Mouse (Mus musculus) liver, embryonic 14.5 days (tissue): Measurements from ENCODE around the gene Hist2h2aa1. TPM values are rescaled to one million over a fixed set of nuclear protein-coding genes. Genes with fewer than 3 reads are reported as not detected.
A peak's percentile ranks its signal among the peaks of the same experiment; 100 is the strongest.

Experiments used
- ATAC-seq: fragments of 200-750 bp; cut with Nextera tagmentation; 2 replicates; pipeline ENCODE4 v1.8.0; 2017; ENCODE audit warnings: moderate number of reproducible peaks, mild to moderate bottlenecking, moderate library complexity; ENCODE audit not compliant: insufficient read depth
- DNase-seq, 3 experiments: peaks; one replicate each; pipeline ENCODE4 v3.0.0-alpha.2; 2012 to 2013; ENCODE audit warnings: low read depth in 3 of 3, low spot score in 3 of 3
- H3K27ac ChIP-seq: fragments of 300-500 bp; sonication (generic); 2 replicates; pipeline ENCODE4 v1.5.1; 2014; ENCODE audit warnings: moderate library complexity, mild to moderate bottlenecking, control low read depth, inconsistent platforms
- H3K27me3 ChIP-seq: fragments of 300-500 bp; sonication (generic); 2 replicates; pipeline ENCODE4 v1.6.1; 2014; ENCODE audit warnings: mild to moderate bottlenecking, low read length, moderate library complexity; ENCODE audit not compliant: control insufficient read depth, insufficient read depth
- H3K36me3 ChIP-seq: fragments of 300-500 bp; sonication (generic); replicated peaks from 2 replicates; pipeline ENCODE4 v1.6.1; 2014; ENCODE audit warnings: low read depth; ENCODE audit not compliant: control insufficient read depth, insufficient read depth
- H3K4me1 ChIP-seq, 2 experiments: fragments of 200-500 bp in 1 of 2; fragments of 300-500 bp in 1 of 2; sonication (generic) in 1 of 2; replicated peaks; 2 replicates each; pipeline ENCODE4 v1.6.1; 2012 to 2014; ENCODE audit warnings: antibody characterized with exemption in 1 of 2, inconsistent platforms in 1 of 2, low read length in 1 of 2; ENCODE audit not compliant: control insufficient read depth in 2 of 2, insufficient read depth in 2 of 2
- H3K4me2 ChIP-seq: fragments of 300-500 bp; sonication (generic); 2 replicates; pipeline ENCODE4 v1.6.1; 2014; ENCODE audit warnings: low read depth, mild to moderate bottlenecking, control low read depth, moderate library complexity
- H3K4me3 ChIP-seq, 2 experiments: fragments of 200-500 bp in 1 of 2; fragments of 300-500 bp in 1 of 2; sonication (generic) in 1 of 2; 2 replicates each; pipeline ENCODE4 v1.5.1; 2012 to 2014; ENCODE audit warnings: low read depth in 2 of 2, low read length in 2 of 2, mild to moderate bottlenecking in 2 of 2, control low read depth in 1 of 2, inconsistent platforms in 1 of 2, moderate library complexity in 1 of 2; ENCODE audit not compliant: insufficient read depth in 1 of 2
- H3K9ac ChIP-seq: fragments of 300-500 bp; sonication (generic); replicated peaks from 2 replicates; pipeline ENCODE4 v1.6.1; 2014; ENCODE audit warnings: mild to moderate bottlenecking, control low read depth, moderate library complexity
- H3K9me3 ChIP-seq: fragments of 300-500 bp; sonication (generic); 2 replicates; pipeline ENCODE4 v1.6.1; 2016; ENCODE audit warnings: low read length, mixed read lengths; ENCODE audit not compliant: control insufficient read depth
- CTCF ChIP-seq: IDR thresholded peaks from 2 replicates; pipeline ENCODE4 v1.5.1; 2016; ENCODE audit warnings: antibody characterized with exemption, low read depth, control low read depth
- EP300 ChIP-seq: IDR thresholded peaks from 2 replicates; pipeline ENCODE4 v1.6.1; 2016; ENCODE audit warnings: antibody characterized with exemption, low read depth
- WGBS: fragments of 180-500 bp; shearing (Covaris S2); extraction: QIAGEN DNeasy Blood & Tissue Kit; methylation state at CpG from one replicate; pipeline ENCODE4 v1.1.7; 2014; ENCODE audit not compliant: insufficient replicate concordance; 5-methylcytosine and 5-hydroxymethylcytosine counted together
- polyA plus RNA-seq, 2 experiments: library from polyadenylated mRNA; depleted of rRNA in 1 of 2; stranded (reverse) in 1 of 2; unstranded in 1 of 2; fragments of >200 nt; fragmentation: Nextera tagmentation in 1 of 2; extraction: Ambion mirVana in 1 of 2; gene quantifications; 2 replicates each; pipeline versions ENCODE4 v1.2.1 to v1.2.3; 2012 to 2014

Gene Hist2h2aa1
- polyA plus RNA-seq, 2 experiments = 32.0 to 45.7 TPM

- H3K4me1 ChIP-seq = peaks cover 29 to 40% of the 10 kb centered on the region in 2 experiments
- ATAC-seq = no peak
Observed at GRCm38 (mm10) chr3:96247356-96248140, 2.3 kb downstream of the Hist2h2aa1 start.

GRCm38 (mm10) chr3:96248141-96249033 lies 3.1 kb downstream of the Hist2h2aa1 start:
- Histone ChIP-seq H3K4me2 (peak overlapping the region; percentile 76), H3K4me1 (peaks cover 30 to 39% of the 10 kb centered on the region in 2 experiments), H3K36me3 (no peaks in the 10 kb centered on the region), H3K9ac (peak overlapping the region; percentile 96), H3K27ac (peak overlapping the region; percentile 94), H3K27me3 (no peaks in the 10 kb centered on the region), H3K9me3 (no peaks in the 10 kb centered on the region), H3K4me3 (peak overlapping the region; percentile 72 to 74)
- ATAC-seq (no peak), DNase-seq (peak in 1 of 3 experiments; percentile 61)
- WGBS = 41% methylated on average over 6 of the region's 6 CpGs
- no peak for TF ChIP-seq CTCF
- TF ChIP-seq EP300 = no peak

More at GRCm38 (mm10) chr3:96247356-96248140, 2.3 kb downstream of the Hist2h2aa1 start:
- H3K36me3 ChIP-seq = no peaks in the 10 kb centered on the region
- H3K27ac ChIP-seq = peak overlapping the region; percentile 94
- H3K4me3 ChIP-seq = peak overlapping the region; percentile 72 to 74
- H3K9ac ChIP-seq = peak overlapping the region; percentile 96
- WGBS = under 1% methylated on average over 11 of the region's 11 CpGs
- peak overlapping the region; percentile 76 for H3K4me2 ChIP-seq
- no peak for TF ChIP-seq CTCF
- peak; percentile 3; the same call in 1 of the 2 replicates for TF ChIP-seq EP300
- no peaks in the 10 kb centered on the region for H3K9me3 ChIP-seq
- no peaks in the 10 kb centered on the region for H3K27me3 ChIP-seq
- peak in 1 of 3 experiments; percentile 60 for DNase-seq

- H3K4me3 ChIP-seq = peak overlapping the region; percentile 72 to 74
- DNase-seq (no peak), ATAC-seq (no peak)
- TF ChIP-seq CTCF = no peak
- TF ChIP-seq EP300 = no peak
- H3K4me2 ChIP-seq = peak overlapping the region; percentile 76
- no peaks in the 10 kb centered on the region for H3K36me3 ChIP-seq
- no peaks in the 10 kb centered on the region for H3K9me3 ChIP-seq
- 68% methylated on average over 4 of the region's 4 CpGs for WGBS
- peak overlapping the region; percentile 94 for H3K27ac ChIP-seq
- H3K27me3 ChIP-seq = no peaks in the 10 kb centered on the region
- peak overlapping the region; percentile 96 for H3K9ac ChIP-seq
- H3K4me1 ChIP-seq = peaks cover 30 to 39% of the 10 kb centered on the region in 2 experiments
Observed at GRCm38 (mm10) chr3:96249034-96249345, 3.7 kb downstream of the Hist2h2aa1 start.

GRCm38 (mm10) chr3:96250890-96251289 lies 5.6 kb downstream of the Hist2h2aa1 start:
- Histone ChIP-seq H3K9ac (peak overlapping the region; percentile 25; the same call in 1 of the 2 replicates), H3K4me1 (peaks cover 33 to 45% of the 10 kb centered on the region in 2 experiments), H3K4me3 (no peak overlapping the region), H3K27ac (peak overlapping the region; percentile 52), H3K9me3 (no peaks in the 10 kb centered on the region), H3K27me3 (no peaks in the 10 kb centered on the region), H3K36me3 (no peaks in the 10 kb centered on the region), H3K4me2 (peak overlapping the region; percentile 0)
- no peak for TF ChIP-seq CTCF
- TF ChIP-seq EP300 = peak; percentile 58
- WGBS = 53% methylated on average over 3 of the region's 3 CpGs
- no peak for ATAC-seq
- DNase-seq = no peak

- no peak overlapping the region for H3K27ac ChIP-seq
- H3K9me3 ChIP-seq = no peaks in the 10 kb centered on the region
- no peaks in the 10 kb centered on the region for H3K27me3 ChIP-seq
- H3K4me2 ChIP-seq = no peak overlapping the region
- peaks cover 39 to 51% of the 10 kb centered on the region in 2 experiments for H3K4me1 ChIP-seq
- TF ChIP-seq CTCF = no peak
- no peak for TF ChIP-seq EP300
- no peak for ATAC-seq
- 71% methylated on average over 3 of the region's 3 CpGs for WGBS
- no peak overlapping the region for H3K9ac ChIP-seq
- H3K36me3 ChIP-seq = no peaks in the 10 kb centered on the region
- no peak overlapping the region for H3K4me3 ChIP-seq
- DNase-seq = no peak
Observed at GRCm38 (mm10) chr3:96251787-96252186, 6.5 kb downstream of the Hist2h2aa1 start.
